Mouse (Mus musculus) layer of hippocampus, adult 2 months (tissue): ENCODE measurements at regions not wholly inside any gene's neighbourhood (a gene's known extent, or its start where the extent isn't known, plus 50 kb on each side); places are given as distances from the start of the nearest gene placed in this dataset.

ENCODE experiments used
- DNase-seq, 2 experiments: peaks; one replicate each; pipeline ENCODE4 v3.0.0; 2022; ENCODE audit warnings: low spot score in 2 of 2
- H3K27ac ChIP-seq: fragments of 200-600 bp; 2 replicates; pipeline ENCODE4 v1.8.1; 2022
- H3K4me3 ChIP-seq: fragments of 200-600 bp; 2 replicates; pipeline ENCODE4 v1.8.1; 2022; ENCODE audit warnings: mild to moderate bottlenecking
- CTCF ChIP-seq: fragments of 200-600 bp; conservative IDR thresholded peaks from 2 replicates; pipeline ENCODE4 v1.8.1; 2022; ENCODE audit warnings: antibody characterized with exemption, mild to moderate bottlenecking, moderate library complexity

DNA sequence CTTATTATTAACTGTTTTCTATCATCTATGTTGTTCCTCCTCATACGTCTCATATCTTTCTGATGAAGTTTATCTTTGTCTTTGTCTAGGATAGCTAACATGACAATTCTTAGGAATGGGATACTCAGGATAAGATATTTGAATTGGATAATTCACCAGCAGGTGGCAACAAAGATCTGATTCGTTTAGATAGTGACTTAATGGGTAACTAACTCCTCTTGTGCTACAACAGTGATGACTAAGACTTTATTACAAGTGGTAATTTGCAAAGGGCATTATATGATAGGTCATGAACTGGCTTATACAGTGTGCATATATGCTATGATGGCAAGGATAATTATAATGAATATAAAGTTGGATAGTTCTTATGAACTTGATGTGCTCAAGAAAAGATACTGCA is 1207.9 kb downstream of the Nxph1 start:
- TF ChIP-seq CTCF = peak; percentile 67
- Histone ChIP-seq H3K27ac (no peak overlapping the region), H3K4me3 (no peak overlapping the region)
- peak in 1 of 2 experiments; percentile 13 for DNase-seq

DNA sequence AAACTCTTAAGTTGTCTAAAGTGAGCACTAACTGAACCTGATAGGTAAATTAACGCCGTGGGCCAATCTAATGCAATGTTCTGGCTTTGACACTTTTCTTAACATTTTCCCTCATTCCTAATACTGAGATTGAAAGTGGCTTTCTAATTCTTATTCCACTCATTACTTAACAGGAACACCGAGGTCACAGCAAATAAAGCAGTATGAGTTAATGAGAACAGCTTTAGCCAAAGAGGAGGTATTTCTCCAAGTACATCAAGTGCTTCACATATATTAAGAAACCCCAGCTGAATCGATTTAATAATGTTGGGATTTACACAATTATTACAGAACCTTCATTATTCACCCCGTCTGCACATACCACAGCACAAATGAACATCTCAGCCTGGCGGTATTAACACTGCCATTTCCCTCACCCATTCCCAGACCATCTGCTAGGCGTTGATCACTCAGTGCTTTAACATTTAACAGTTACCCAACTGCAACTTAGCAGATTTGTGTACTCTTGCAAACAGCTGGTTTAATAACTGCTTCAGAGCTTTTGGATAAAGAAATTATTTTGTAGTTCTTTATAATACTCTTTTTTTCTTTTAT is 1233.5 kb downstream of the Nxph1 start:
- H3K27ac ChIP-seq = 0 out of 2 replicates have a peak overlapping the region, but pooled peaks have one; percentile 8
- no peak for TF ChIP-seq CTCF
- no peak overlapping the region for H3K4me3 ChIP-seq
- peak; percentile 25 to 26 for DNase-seq

DNA sequence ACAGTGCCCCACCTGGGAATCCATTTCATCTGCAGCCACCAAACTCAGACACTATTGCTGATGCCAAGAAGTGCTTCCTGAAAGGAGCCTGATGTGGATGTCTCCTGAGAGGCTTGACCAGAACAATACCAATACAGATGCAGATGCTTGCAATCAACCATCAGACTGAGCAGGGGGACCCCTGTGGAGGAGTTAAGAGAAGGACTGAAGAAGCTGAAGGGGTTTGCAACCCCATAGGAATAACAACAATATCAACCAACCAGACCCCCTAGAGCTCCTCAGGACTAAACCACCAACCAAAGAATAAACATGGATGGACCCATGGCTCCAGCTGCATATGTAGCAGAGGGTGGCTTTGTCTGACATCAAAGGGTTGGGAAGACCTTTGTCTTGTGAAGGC is 1237.7 kb downstream of the Nxph1 start:
- no peak for DNase-seq
- TF ChIP-seq CTCF = no peak
- Histone ChIP-seq H3K4me3 (no peak overlapping the region), H3K27ac (no peak overlapping the region)
